Mouse (Mus musculus) neural tube, embryonic 11.5 days (tissue): ENCODE results near the gene Hspb6. TPM values are rescaled to one million over a fixed set of nuclear protein-coding genes. Genes with fewer than 3 reads are reported as not detected.

ENCODE experiments used
- ATAC-seq: fragments of 200-750 bp; cut with Nextera tagmentation; 2 replicates; pipeline ENCODE4 v1.8.0; 2017; ENCODE audit warnings: moderate number of reproducible peaks, mild to moderate bottlenecking, moderate TSS enrichment, moderate library complexity; ENCODE audit not compliant: insufficient read depth, low FRiP score, low TSS enrichment
- DNase-seq: peaks from one replicate; pipeline ENCODE4 v3.0.0-alpha.2; 2015; ENCODE audit warnings: low spot score
- H3K27ac ChIP-seq: fragments of 300-500 bp; sonication (generic); 2 replicates; pipeline ENCODE4 v1.5.1; 2014; ENCODE audit warnings: low read depth, mild to moderate bottlenecking, low read length
- H3K27me3 ChIP-seq: fragments of 300-500 bp; sonication (generic); 2 replicates; pipeline ENCODE4 v1.6.1; 2014; ENCODE audit warnings: mild to moderate bottlenecking, low read length, mixed read lengths; ENCODE audit not compliant: control insufficient read depth, insufficient read depth
- H3K36me3 ChIP-seq: fragments of 300-500 bp; sonication (generic); 2 replicates; pipeline ENCODE4 v1.6.1; 2014; ENCODE audit warnings: mild to moderate bottlenecking, low read length, moderate library complexity, mixed read lengths; ENCODE audit not compliant: control insufficient read depth, insufficient read depth
- H3K4me1 ChIP-seq: fragments of 300-500 bp; sonication (generic); 2 replicates; pipeline ENCODE4 v1.6.1; 2014; ENCODE audit warnings: low read length, mixed read lengths; ENCODE audit not compliant: control insufficient read depth, insufficient read depth
- H3K4me2 ChIP-seq: fragments of 300-500 bp; sonication (generic); 2 replicates; pipeline ENCODE4 v1.6.1; 2014; ENCODE audit warnings: low read depth, mild to moderate bottlenecking, moderate library complexity
- H3K4me3 ChIP-seq: fragments of 300-500 bp; sonication (generic); 2 replicates; pipeline ENCODE4 v1.5.1; 2014; ENCODE audit warnings: low read depth, low read length
- H3K9ac ChIP-seq: fragments of 300-500 bp; sonication (generic); 2 replicates; pipeline ENCODE4 v1.6.1; 2014; ENCODE audit warnings: mild to moderate bottlenecking, low read length
- H3K9me3 ChIP-seq: fragments of 300-500 bp; sonication (generic); 2 replicates; pipeline ENCODE4 v1.6.1; 2016; ENCODE audit warnings: low read length; ENCODE audit not compliant: control insufficient read depth
- WGBS: fragments of 180-500 bp; shearing (Covaris S2); extraction: QIAGEN DNeasy Blood & Tissue Kit; methylation state at CpG from one replicate; pipeline ENCODE4 v1.1.7; 2014; 5-methylcytosine and 5-hydroxymethylcytosine counted together
- polyA plus RNA-seq: library from polyadenylated mRNA; unstranded; fragments of >200 nt; fragmentation: Nextera tagmentation; extraction: Ambion mirVana; gene quantifications from 2 replicates; pipeline ENCODE4 v1.2.1, GENCODE M21; 2014

Hspb6 gene
- polyA plus RNA-seq: 3.7 and 4.4 TPM in 2 replicates

DNA sequence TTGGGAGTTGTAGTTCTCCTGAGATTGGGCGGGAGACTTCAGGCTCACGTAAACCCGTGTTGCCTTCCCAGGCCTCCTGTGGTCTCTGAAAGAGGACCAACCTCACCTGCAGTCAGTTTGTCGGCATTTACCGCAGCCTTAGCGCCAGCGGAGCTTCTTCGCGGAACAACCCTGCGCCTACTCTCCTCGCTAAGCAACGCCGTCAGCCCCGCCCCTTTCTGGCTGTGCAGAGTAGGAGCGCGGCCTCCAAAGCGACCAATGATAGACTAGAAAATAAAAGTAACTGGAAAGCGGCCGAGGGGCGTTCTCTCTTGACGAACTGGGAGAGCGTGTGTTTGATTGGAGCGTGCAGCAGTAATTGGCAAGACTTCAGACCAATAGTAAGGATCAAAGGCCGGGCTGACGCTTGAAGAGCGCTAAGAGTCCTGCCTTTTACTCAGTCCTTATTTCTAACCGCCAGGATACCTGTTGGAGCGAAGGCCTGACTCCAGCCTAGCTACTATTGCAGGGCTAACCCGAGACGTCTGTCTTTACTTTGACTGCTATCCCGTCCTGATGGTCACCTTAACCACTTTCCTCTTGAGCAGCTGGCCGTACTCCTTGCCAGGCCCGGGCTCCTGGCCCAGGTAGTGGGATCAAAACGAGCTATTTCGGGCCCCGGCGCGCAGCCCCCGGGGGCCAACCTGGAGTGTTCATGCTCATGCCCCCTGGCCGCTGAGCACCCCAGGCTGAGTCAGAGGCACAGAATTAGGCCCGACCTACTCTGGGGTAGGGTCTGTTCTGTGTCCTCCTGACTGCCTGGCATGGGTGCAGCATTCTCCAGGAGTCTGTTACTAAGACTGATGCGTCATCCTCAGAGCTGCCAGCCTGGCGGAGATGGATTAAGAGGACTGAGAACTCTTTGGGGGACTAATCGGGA is at the start of gene Hspb6, which contains the start of gene Proser3:
Gene Hspb6, plus strand, starts transcription at position 77 of the 919 bp plus-strand sequence.
Gene Proser3, minus strand, starts transcription at position 198 of the 919 bp plus-strand sequence.
- Histone ChIP-seq H3K9me3 (no peaks in the 10 kb centered on the region), H3K27me3 (no peaks in the 10 kb centered on the region), H3K27ac (peak within 1 kb of the TSS; percentile 75), H3K4me1 (peaks cover 13% of the 10 kb centered on the region), H3K36me3 (peaks cover 16% of the 10 kb centered on the region), H3K4me2 (peak within 1 kb of the TSS; percentile 93), H3K4me3 (peak within 1 kb of the TSS; percentile 45), H3K9ac (peak within 1 kb of the TSS; percentile 65)
- 2% methylated on average over 44 of the region's 44 CpGs for WGBS
- DNase-seq (peak; percentile 95), ATAC-seq (peak; percentile 88)

DNA sequence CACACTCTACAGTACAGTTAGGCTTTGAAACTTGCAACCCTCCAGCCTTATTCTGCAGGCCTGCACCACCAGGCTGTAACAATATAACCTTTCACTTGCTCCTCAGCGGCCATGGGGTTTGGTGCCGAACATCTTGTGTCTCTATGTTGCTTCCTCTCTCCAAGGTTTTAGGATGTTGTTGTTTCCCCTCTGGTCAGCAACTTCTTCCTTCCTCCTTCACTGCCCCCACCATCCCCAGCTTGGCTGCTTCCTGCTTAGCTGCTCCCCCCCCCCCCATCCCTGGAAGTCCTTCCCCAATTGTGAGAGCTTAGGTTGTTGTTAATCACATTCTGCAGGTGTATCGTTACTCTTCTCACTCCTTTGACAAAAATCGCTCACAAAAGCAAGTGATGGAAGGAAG is 43.9 kb upstream of the Hspb6 start:
- Histone ChIP-seq H3K27ac (no peak overlapping the region), H3K4me1 (no peaks in the 10 kb centered on the region), H3K4me2 (no peak overlapping the region), H3K9me3 (no peaks in the 10 kb centered on the region), H3K9ac (no peak overlapping the region), H3K36me3 (no peaks in the 10 kb centered on the region), H3K27me3 (no peaks in the 10 kb centered on the region), H3K4me3 (no peak overlapping the region)
- ATAC-seq: no peak
- 78% methylated on average over 4 of the region's 4 CpGs for WGBS
- DNase-seq: no peak

DNA sequence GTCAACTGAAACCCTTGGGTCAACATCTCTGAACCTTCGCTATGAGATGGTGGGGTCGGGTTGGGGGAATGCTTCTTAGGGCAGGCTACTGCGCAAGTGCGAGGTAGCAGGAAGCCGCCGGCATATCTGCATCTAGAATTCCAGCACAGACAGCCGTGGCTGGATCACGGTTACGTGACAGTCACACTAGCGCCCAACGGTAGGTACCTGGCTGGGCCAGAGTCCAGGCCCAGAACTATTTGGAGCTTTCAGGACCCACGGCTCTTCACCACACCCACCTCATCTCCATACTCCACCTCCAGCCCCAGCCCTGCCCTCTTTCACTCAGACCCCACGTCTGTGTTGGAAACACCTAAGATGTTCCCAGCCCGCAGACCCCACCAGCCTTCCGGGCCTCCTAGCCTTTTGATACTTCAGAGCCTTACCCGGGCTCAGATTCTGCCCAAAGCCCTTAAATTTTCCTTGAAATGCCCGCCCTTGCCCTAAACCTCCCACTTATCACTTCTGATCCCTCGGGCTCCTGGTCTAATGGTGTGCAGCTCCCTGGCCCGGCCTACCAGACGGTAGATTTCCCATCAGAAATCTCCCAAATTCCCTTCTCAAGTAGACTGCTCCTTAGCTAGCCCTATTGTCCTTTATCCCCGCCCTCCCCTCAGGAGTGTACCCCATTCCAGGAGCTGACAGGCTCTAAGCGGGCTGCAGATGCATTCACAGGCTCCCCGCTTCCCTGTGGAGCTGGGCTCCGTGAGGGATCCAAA is 36.8 kb upstream of the Hspb6 start:
- Histone ChIP-seq H3K27ac (no peak overlapping the region), H3K4me1 (no peaks in the 10 kb centered on the region), H3K27me3 (no peaks in the 10 kb centered on the region), H3K4me2 (no peak overlapping the region), H3K9me3 (no peaks in the 10 kb centered on the region), H3K4me3 (no peak overlapping the region), H3K9ac (no peak overlapping the region), H3K36me3 (no peaks in the 10 kb centered on the region)
- no peak for ATAC-seq
- no peak for DNase-seq
- 58% methylated on average over 24 of the region's 24 CpGs for WGBS

DNA sequence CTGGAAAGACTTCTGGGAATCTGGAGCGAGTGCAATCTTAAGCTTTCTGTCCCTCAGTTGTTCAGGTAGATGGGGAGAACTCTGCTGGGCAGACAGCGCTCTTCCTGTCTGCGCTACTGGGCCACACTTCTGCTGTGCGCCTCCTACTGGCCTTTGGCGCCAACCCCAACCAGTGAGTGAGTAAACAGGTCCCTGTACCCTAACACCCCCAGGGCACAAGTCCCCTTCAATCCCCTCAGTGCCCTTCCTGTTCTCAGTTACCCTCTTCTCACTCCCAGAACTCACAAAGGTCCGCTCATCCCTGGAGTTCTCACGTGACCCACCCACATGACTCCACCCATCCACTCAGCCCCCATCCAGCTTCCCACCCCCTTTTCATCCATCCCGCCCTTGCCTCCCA is 33.7 kb upstream of the Hspb6 start:
- ATAC-seq (no peak), DNase-seq (no peak)
- no peaks in the 10 kb centered on the region for H3K27me3 ChIP-seq
- H3K4me1 ChIP-seq: no peaks in the 10 kb centered on the region
- no peak overlapping the region for H3K27ac ChIP-seq
- no peak overlapping the region for H3K4me2 ChIP-seq
- peaks cover under 1% of the 10 kb centered on the region; the same call in 1 of the 2 replicates for H3K36me3 ChIP-seq
- no peaks in the 10 kb centered on the region for H3K9me3 ChIP-seq
- 40% methylated on average over 8 of the region's 8 CpGs for WGBS
- no peak overlapping the region for H3K9ac ChIP-seq
- H3K4me3 ChIP-seq: no peak overlapping the region

DNA sequence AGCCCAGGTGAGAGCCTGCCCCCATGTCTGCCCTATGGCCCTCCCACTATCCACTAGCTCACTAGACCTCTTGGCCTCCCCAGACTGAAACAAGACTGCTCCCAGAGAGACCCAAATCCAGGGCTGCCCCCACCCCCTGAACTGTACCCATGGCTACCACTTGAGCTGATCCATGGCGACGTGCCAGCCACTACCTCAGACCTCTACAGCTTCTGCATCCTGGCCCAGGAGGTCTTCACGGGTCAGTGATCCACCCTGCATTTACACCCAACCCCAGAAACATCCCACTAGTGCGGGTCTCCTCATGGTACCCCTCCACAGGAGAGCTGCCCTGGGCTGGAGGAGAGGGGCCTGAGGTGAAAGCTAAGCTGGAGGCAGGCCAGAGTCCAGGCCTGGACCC is 31.6 kb upstream of the Hspb6 start:
- H3K27ac ChIP-seq: no peak overlapping the region
- DNase-seq (no peak), ATAC-seq (no peak)
- no peaks in the 10 kb centered on the region for H3K27me3 ChIP-seq
- H3K4me2 ChIP-seq: no peak overlapping the region
- H3K4me1 ChIP-seq: no peaks in the 10 kb centered on the region
- peaks cover 14% of the 10 kb centered on the region for H3K36me3 ChIP-seq
- WGBS: 68% methylated on average over 4 of the region's 4 CpGs
- no peaks in the 10 kb centered on the region for H3K9me3 ChIP-seq
- H3K9ac ChIP-seq: peak overlapping the region; percentile 15; the same call in 1 of the 2 replicates
- H3K4me3 ChIP-seq: no peak overlapping the region

DNA sequence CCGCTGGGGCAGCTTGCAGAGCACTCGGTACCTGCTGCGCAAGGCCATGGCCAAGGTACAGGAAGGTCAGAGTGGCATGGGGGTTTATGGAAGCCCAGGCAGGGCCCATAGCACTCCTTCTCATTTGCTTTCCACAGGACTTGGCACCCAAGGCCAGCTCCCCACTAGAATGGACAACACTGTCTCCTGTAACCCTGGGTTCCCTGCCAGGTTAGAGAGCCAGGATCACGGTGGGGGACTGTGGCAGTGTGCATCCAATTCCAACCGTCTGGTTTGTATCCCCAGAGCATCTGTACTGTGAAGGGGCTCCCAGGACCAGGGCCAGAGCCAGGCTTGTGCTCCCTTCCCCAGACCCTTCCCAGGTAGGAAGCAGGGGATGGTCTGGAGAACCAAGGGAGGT is 31.1 kb upstream of the Hspb6 start:
- Histone ChIP-seq H3K4me3 (no peak overlapping the region), H3K4me1 (no peaks in the 10 kb centered on the region), H3K9ac (no peak overlapping the region), H3K27ac (0 out of 2 replicates have a peak overlapping the region, but pooled peaks have one; percentile 42), H3K4me2 (no peak overlapping the region), H3K9me3 (no peaks in the 10 kb centered on the region), H3K36me3 (peaks cover 14% of the 10 kb centered on the region), H3K27me3 (no peaks in the 10 kb centered on the region)
- WGBS: 88% methylated on average over 5 of the region's 5 CpGs
- ATAC-seq (no peak), DNase-seq (no peak)

DNA sequence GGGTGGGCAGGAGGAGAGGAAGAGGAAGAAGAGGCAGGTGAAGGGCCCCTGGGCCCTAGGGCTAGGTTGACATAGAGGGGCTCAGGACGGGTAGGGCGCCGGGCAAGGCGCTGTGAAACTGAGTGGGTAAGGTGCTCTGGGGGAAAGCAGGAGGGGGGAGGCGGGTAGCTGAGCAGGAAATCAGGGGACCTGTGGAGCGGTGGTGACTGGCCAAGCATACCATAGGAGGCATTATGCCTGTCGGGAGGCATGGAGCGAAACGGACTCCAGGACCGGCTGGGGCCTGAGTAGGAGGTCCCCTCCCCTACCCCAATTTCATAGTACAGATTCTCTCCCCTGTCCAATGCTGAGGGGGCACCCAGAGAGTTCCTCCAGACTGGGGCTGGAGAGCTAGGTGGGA is 29.1 kb upstream of the Hspb6 start:
- Histone ChIP-seq H3K9ac (no peak overlapping the region), H3K4me2 (no peak overlapping the region), H3K27ac (no peak overlapping the region), H3K4me3 (no peak overlapping the region), H3K9me3 (no peaks in the 10 kb centered on the region), H3K36me3 (peaks cover 14% of the 10 kb centered on the region), H3K4me1 (0 out of 2 replicates have a peak, but pooled peaks cover 5% of the 10 kb centered on the region), H3K27me3 (no peaks in the 10 kb centered on the region)
- DNase-seq: no peak
- 93% methylated on average over 10 of the region's 10 CpGs for WGBS
- no peak for ATAC-seq

DNA sequence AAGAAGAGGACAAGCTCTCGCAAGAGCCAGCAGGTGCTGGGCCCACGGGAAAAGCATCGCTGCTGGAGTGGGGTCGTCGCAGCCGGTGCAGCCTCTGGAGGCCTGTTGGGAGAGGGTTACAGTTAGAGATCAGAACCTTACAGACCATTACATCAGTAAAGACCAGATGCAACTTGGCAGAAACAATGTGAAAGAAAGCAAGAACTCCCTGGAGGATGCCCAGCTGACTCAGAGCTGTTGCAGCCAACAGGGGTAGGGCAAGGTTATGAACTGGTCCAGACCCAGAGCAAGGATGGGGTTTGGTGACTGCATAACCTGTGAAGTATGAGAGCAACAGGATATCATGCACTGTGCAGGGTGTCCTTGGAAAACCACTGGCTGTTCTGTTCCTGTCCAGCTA is 27.5 kb upstream of the Hspb6 start:
- H3K4me3 ChIP-seq: no peak overlapping the region
- peaks cover 23% of the 10 kb centered on the region for H3K36me3 ChIP-seq
- H3K4me2 ChIP-seq: no peak overlapping the region
- no peaks in the 10 kb centered on the region for H3K27me3 ChIP-seq
- no peaks in the 10 kb centered on the region for H3K9me3 ChIP-seq
- WGBS: 84% methylated on average over 6 of the region's 6 CpGs
- DNase-seq (no peak), ATAC-seq (no peak)
- no peak overlapping the region for H3K9ac ChIP-seq
- 0 out of 2 replicates have a peak, but pooled peaks cover 5% of the 10 kb centered on the region for H3K4me1 ChIP-seq
- no peak overlapping the region for H3K27ac ChIP-seq
